Mouse (Mus musculus) brain, adult 2 months (tissue): ENCODE data around the gene Mef2a.

Experiments
- DNase-seq: peaks from one replicate; pipeline ENCODE4 v3.0.0; 2011; ENCODE audit warnings: low read depth, low spot score

Mef2a gene

GRCm38 (mm10) chr7:67372729-67373583 lies at the start of gene Mef2a:
TSS of gene Mef2a (minus strand) at chr7:67372858.
- DNase-seq: peak; percentile 98

DNA sequence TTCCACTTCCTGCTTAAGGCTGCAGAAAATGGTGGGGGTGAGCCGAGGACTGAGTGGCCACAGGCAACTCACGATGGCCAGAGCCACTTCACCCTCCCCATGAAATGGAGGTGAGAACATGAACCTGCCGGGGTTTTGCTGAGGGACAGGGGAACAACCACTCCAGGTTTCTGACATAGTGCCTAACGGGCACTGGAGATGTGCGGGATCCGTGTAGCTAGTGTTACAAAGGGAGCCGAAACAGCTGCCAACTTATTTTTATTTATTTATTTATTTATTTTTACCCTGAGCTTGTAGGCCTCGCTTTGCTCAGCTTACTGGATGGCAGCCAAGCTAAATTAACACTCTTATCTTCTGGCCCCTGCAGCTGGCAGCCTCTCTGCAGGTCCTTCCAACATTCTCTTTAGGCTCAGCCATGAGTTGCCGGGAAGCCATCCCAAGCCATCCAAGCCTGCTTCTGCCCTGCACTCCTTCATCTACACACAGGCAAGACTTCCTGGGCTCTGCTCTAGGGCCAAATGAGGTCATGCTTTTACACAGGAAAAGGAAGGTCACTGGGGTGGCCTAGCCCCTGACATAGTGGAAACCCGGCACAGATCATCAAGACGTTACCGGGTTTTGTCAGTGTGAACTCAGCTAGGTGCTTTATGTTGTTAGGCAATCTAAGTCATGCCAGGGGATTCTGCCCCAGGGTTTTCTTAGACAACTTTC lies 49.0 kb upstream of the Mef2a start:
- peak; percentile 83 for DNase-seq

DNA sequence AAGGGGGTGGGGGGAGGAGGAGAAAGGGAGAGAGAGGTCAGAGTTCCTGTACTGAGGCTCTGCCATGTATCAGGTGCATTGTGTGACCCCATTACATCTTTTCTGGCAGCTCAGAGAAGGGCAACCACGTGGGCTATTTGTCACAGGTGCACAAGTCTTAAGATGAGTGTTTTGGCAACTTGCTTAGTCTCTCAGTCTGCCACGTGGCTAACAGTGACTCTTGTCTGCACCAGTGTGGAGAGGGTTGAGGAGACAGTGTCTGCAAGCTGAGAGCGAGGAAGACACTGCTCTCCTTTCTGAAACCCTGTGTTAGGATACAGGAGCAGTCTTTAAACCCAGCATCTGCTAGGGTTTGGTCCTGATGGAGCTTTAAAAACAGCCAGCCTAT lies 48.4 kb upstream of the Mef2a start:
- peak; percentile 60 for DNase-seq

- DNase-seq: no peak
Measured at GRCm38 (mm10) chr7:67419591-67420314, 47.1 kb upstream of the Mef2a start.

- peak; percentile 35 for DNase-seq
Measured at GRCm38 (mm10) chr7:67418122-67418521, 45.5 kb upstream of the Mef2a start.

- peak; percentile 82 for DNase-seq
Measured at GRCm38 (mm10) chr7:67414766-67415165, 42.1 kb upstream of the Mef2a start.

- peak; percentile 80 for DNase-seq
Measured at GRCm38 (mm10) chr7:67412686-67413085, 40.0 kb upstream of the Mef2a start.

DNA sequence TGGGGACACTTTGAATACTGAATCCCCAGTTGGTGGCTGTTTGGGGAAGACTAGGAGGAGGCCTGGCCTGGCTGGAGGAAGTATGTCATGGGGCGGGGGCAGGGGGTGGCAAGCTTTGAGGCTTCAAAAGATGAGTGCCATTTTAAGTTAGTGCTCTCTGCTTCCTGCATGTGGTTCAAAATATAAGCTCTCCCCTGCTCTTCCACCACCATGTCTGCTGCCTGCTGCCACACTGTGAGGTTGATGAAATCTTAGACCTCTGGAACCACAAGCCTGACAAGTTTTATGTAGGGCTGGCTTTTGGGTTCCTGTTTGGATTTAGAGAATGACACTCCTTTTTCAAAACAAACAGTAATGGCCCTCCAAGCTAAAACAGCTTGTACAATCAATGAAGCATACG lies 34.4 kb upstream of the Mef2a start:
- DNase-seq: no peak

DNA sequence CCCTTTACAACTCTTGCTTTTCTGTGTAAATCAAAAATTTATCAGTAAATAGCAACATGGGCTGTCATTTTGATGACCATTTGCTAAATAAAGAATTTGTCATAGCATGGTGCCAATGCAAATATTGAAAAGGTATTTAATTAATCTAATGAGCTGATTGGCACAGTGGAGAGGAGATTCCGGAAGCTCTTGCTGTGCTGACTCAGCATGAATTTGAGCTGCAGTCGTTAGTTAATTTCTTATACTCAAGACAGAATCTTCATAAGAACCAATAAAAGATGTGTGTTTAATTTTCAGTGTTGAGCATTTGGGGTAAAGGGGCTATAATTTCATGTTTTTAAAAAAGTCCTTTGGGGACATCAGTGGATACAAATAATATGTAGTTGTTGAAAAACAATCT lies 31.5 kb upstream of the Mef2a start:
- no peak for DNase-seq

GRCm38 (mm10) chr7:67402353-67402752 lies 29.7 kb upstream of the Mef2a start:
- no peak for DNase-seq

- DNase-seq: no peak
Measured at GRCm38 (mm10) chr7:67401379-67401778, 28.7 kb upstream of the Mef2a start.

DNA sequence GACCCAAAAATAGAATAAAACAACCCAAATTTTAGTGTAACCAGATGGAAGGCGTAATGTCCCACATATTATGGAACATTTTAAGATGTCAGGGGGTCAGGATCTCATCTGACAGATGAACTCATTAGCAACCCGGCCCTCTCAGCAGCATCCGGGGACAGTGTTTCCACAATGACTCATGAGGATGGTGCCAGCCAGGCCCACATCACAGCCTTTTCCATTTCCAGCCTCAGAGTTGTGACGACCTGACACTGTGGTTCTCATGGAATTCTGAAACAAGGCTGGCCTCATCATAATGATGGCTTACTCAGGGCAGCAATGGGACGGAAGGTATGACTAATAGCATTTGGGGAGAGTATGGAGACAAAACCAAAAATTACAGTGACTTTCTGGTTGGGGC lies 18.1 kb upstream of the Mef2a start:
- DNase-seq: peak; percentile 55

GRCm38 (mm10) chr7:67390095-67390494 lies 17.4 kb upstream of the Mef2a start:
- no peak for DNase-seq

GRCm38 (mm10) chr7:67384942-67385872 lies 12.5 kb upstream of the Mef2a start:
- no peak for DNase-seq

GRCm38 (mm10) chr7:67380174-67381129 lies 7.8 kb upstream of the Mef2a start:
- no peak for DNase-seq

DNA sequence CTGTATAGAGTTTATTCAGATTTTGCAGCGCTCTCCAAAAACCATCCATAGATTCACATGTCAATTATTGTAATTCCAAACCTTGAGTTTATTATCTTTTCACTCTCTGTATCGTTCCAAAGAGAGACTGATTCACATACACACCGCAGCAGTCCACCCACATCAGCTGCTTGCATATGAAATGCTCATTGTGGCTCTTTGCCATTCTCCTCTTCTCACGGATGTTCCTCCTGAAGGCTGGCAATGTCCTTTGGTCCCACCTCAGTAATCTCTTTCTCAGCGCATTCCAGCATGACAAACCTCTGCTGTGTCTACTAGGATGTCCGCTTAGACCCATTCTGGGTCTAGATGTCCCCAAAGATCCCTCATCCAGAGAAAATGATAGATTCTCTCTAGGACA lies 4.1 kb upstream of the Mef2a start:
- peak; percentile 51 for DNase-seq

DNA sequence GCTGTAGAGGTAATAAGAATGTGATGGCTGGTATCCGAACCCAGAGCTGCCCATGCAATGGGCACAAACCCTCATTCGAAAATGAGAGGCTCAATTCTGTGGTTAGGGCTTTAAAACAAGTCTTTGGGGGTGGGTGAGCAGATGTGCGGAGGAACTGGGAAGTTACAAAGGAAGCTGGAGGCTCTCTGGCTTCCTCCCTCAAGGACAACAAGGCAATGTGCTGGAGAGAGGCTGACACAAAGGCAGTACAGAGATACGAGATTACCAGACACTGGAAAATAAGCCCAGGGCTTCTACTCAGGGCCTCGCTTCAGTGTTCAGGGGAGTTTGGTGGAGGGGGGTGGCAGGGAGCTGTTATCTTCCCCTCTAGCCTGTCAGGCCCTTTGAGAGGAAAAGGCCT lies 1.3 kb upstream of the Mef2a start:
- peak; percentile 74 for DNase-seq

GRCm38 (mm10) chr7:67373584-67373960 lies 914 bp upstream of the Mef2a start:
- no peak for DNase-seq

- DNase-seq: no peak
Measured at GRCm38 (mm10) chr7:67371891-67372672, 576 bp downstream of the Mef2a start.
